37 mouse cellular contexts compared by ENCODE assay signal in genomic region chr11:44349546-44349945, GRCm38 (mm10). TPM values are rescaled to one million over a fixed set of nuclear protein-coding genes. Genes with fewer than 3 reads are reported as not detected.
DNase-seq lines count a peak whose midpoint lies in the region; ATAC-seq lines count a peak whose summit lies in the region.
"Had no signal": no experiment of that assay in that cellular context is flagged by ENCODE, and none has a peak within 500 bp of the region (broad histone marks: within the 10 kb centered on the region; RNA-seq: fewer than 3 reads in every experiment).

No protein-coding gene starts in this region.

- no peak overlapping the region for H3K4me3 ChIP-seq in hindbrain, embryonic 11.5 days (ENCODE audit: low read depth, low read length)
- H3K4me3 ChIP-seq: embryonic facial prominence, embryonic 13.5 days; erythroblast, embryonic 14.5 days; forebrain, embryonic 13.5 days; heart, embryonic 15.5 days; hindbrain, embryonic 15.5 days; liver, embryonic 15.5 days had no signal

- H3K4me1 ChIP-seq in hindbrain, embryonic 11.5 days (replicated peaks; ENCODE audit: control insufficient read depth, insufficient read depth, low read length) = no peaks in the 10 kb centered on the region
- H3K4me1 ChIP-seq: embryonic facial prominence, embryonic 13.5 days; forebrain, embryonic 13.5 days; hindbrain, embryonic 15.5 days; liver, embryonic 15.5 days had no signal

- H3K27ac ChIP-seq in hindbrain, embryonic 11.5 days (ENCODE audit: low read depth, low read length) = no peak overlapping the region
- H3K27ac ChIP-seq: embryonic facial prominence, embryonic 13.5 days; forebrain, embryonic 13.5 days; heart, embryonic 15.5 days; hindbrain, embryonic 15.5 days; liver, embryonic 15.5 days; macrophage had no signal

- 85% methylated on average over 8 of the region's 8 CpGs for WGBS in hindbrain, embryonic 11.5 days

- intact Hi-C loops in left cerebral cortex, postnatal 10 days (cut with DNase I) = no loop called here

- no peaks in the 10 kb centered on the region for H3K36me3 ChIP-seq in hindbrain, embryonic 11.5 days (ENCODE audit: control insufficient read depth, insufficient read depth, low read length)
- H3K36me3 ChIP-seq: embryonic facial prominence, embryonic 13.5 days; heart, embryonic 15.5 days; hindbrain, embryonic 15.5 days; liver, embryonic 15.5 days had no signal

- no peak overlapping the region for H3K9ac ChIP-seq in hindbrain, embryonic 11.5 days (ENCODE audit: low read depth, low read length)
- H3K9ac ChIP-seq: embryonic facial prominence, embryonic 13.5 days; forebrain, embryonic 13.5 days; heart, embryonic 15.5 days; hindbrain, embryonic 15.5 days; liver, embryonic 15.5 days had no signal

- no peaks in the 10 kb centered on the region for H3K27me3 ChIP-seq in hindbrain, embryonic 11.5 days (ENCODE audit: control insufficient read depth, insufficient read depth, low read length)
- H3K27me3 ChIP-seq: embryonic facial prominence, embryonic 13.5 days; forebrain, embryonic 13.5 days; heart, embryonic 15.5 days; hindbrain, embryonic 15.5 days; liver, embryonic 15.5 days had no signal

- no peak for ATAC-seq in hindbrain, embryonic 11.5 days (ENCODE audit: low FRiP score)
- no peak for ATAC-seq in cerebellum, adult (ENCODE audit: insufficient number of reproducible peaks, low FRiP score, low TSS enrichment)
- ATAC-seq: CD4-positive, CD25-positive, alpha-beta regulatory T cell, adult 4 months; forebrain, embryonic 13.5 days; Patski had no signal

- H3K9me3 ChIP-seq in hindbrain, embryonic 11.5 days (ENCODE audit: control insufficient read depth, low read length) = no peaks in the 10 kb centered on the region
- H3K9me3 ChIP-seq: embryonic facial prominence, embryonic 13.5 days; forebrain, embryonic 13.5 days; heart, embryonic 15.5 days; hindbrain, embryonic 15.5 days; liver, embryonic 15.5 days had no signal

- H3K4me2 ChIP-seq in hindbrain, embryonic 11.5 days (replicated peaks; ENCODE audit: low read depth, low read length) = no peak overlapping the region
- H3K4me2 ChIP-seq: embryonic facial prominence, embryonic 13.5 days; forebrain, embryonic 13.5 days; heart, embryonic 15.5 days; hindbrain, embryonic 15.5 days; liver, embryonic 15.5 days; midbrain, embryonic 11.5 days had no signal

- peak; percentile 74 for DNase-seq in 3134 (ENCODE audit: extremely low read depth, insufficient read length, low spot score)
- DNase-seq in 416B (ENCODE audit: low read depth) = peak; percentile 32
- peak; percentile 36 for DNase-seq in gonadal fat pad, adult 2 months (ENCODE audit: low read depth)
- peak; percentile 28 for DNase-seq in lung, postnatal 14 days
- no peak for DNase-seq in embryo, embryonic 10.5 days (ENCODE audit: low spot score)
- DNase-seq in left cerebral cortex, postnatal 10 days (ENCODE audit: extremely low spot score in 1 of 2, low spot score in 2 of 2) = no peak
- DNase-seq in hindbrain, embryonic 11.5 days (ENCODE audit: low spot score) = no peak
- DNase-seq: adrenal gland, adult 2 months; cerebellum, adult 9-11 months; embryo, embryonic 11 days; gastrocnemius, postnatal 14 days; heart, postnatal 36 days; kidney, adult 2 months; kidney, postnatal 14 days; right cerebral cortex, adult 18-20 months; right cerebral cortex, postnatal 4 days; thymus, postnatal 25 days had no signal

RNA-seq across cellular contexts. Expression of gene Il12b, which starts 50.3 kb away (rescaled TPM):
- polyA plus RNA-seq in gonadal fat pad, adult 2 months (2012; rRNA removed) = 0.07 and 0.11 TPM in 2 replicates
- not detected for total RNA-seq in left cerebral cortex, postnatal 10 days (2021)
- polyA plus RNA-seq in hindbrain, embryonic 11.5 days (2014; fragmentation: Nextera tagmentation; extraction: Ambion mirVana) = not detected in 2 replicates
- total RNA-seq: adrenal gland, adult 2 months; gastrocnemius, postnatal 14 days; heart, adult 8-10 months; heart, postnatal 36 days; layer of hippocampus, adult 18-20 months; layer of hippocampus, postnatal 14 days; left cerebral cortex, postnatal 14 days; midbrain, postnatal 0 days had no signal
- polyA plus RNA-seq: adrenal gland, adult 2 months; brain, embryonic 14.5 days; CD4-positive, CD25-positive, alpha-beta regulatory T cell, adult 4 months; embryonic facial prominence, embryonic 13.5 days; erythroblast, embryonic 14.5 days; forebrain, embryonic 13.5 days; heart, embryonic 15.5 days; hindbrain, embryonic 15.5 days; intestine, embryonic 14.5 days; liver, embryonic 15.5 days; midbrain, embryonic 11.5 days; midbrain, postnatal 0 days; neural tube, embryonic 14.5 days; Patski; stomach, embryonic 14.5 days had no signal

Comparison
In these comparisons a context has a peak if more than half of its experiments do, and no peak if none do; other contexts are left out.
1. DNase-seq: peak in 3134 (single experiment), 416B (single experiment), gonadal fat pad, adult 2 months (single experiment) and lung, postnatal 14 days (single experiment); none in embryo, embryonic 10.5 days (single experiment), left cerebral cortex, postnatal 10 days (0 of 2) and hindbrain, embryonic 11.5 days (single experiment).